Mouse (Mus musculus) gonadal fat pad, adult 2 months (tissue): Measurements from ENCODE around the gene Hhipl1. TPM values are rescaled to one million over a fixed set of nuclear protein-coding genes. Genes with fewer than 3 reads are reported as not detected.
A peak's percentile ranks its signal among the peaks of the same experiment; 100 is the strongest.

Experiments used
- DNase-seq: peaks from one replicate; pipeline ENCODE4 v3.0.0-alpha.2; 2012; ENCODE audit warnings: low read depth
- polyA plus RNA-seq: library from polyadenylated mRNA; depleted of rRNA; stranded (reverse); fragments of >200 nt; gene quantifications from 2 replicates; pipeline ENCODE4 v1.2.3, GENCODE M21; 2012; rRNA removed

Gene Hhipl1
- polyA plus RNA-seq = 2.1 and 2.2 TPM in 2 replicates

DNA sequence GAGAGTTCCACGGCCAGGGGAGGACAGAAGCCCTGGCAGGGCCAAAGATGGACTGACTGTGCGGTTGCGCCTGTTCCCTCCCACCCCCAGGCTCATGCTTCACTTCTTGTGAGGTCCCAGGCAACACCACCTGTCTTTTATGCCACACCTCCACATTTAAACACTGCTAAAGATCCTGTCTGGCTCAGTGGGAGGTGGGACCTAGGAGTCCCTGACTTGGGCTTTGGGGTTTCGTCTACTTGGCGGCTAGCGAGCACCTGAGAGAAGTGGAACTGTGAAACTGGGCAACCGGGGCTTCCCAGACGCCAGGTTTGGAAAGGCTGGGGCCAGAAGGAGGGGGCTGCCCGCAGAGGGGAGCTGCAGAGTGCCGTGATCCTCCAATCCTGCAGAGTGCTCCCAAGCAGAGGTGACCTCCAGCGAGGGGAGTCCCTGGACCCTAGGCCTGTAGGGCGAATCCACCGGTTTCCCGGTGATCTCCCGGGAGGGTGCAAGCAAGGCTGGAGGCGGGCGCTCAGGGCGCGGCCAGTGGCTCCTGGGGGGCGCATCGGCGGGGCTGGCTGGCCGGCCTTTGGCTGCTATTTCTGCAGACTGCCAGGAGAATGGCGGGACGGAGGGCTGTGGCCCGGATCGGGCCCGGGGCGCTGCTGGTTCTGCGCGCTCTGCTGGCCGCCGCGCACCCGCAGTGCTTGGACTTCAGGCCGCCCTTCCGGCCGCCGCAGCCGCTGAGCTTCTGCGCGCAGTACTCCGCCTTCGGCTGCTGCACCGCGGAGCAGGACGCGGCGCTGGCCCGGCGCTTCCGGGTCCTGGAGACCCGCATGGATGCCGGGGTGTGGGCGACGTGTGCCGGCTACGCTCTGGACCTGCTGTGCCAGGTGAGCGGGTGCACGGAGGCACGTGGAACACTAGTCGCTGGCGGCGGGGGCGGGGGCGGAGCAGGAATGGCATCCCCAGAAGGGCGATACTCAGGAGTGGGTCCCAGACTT lies at the start of gene Hhipl1:
Gene Hhipl1 (plus strand): TSS at position 459 of the 983 bp plus-strand sequence.
- no peak for DNase-seq

DNA sequence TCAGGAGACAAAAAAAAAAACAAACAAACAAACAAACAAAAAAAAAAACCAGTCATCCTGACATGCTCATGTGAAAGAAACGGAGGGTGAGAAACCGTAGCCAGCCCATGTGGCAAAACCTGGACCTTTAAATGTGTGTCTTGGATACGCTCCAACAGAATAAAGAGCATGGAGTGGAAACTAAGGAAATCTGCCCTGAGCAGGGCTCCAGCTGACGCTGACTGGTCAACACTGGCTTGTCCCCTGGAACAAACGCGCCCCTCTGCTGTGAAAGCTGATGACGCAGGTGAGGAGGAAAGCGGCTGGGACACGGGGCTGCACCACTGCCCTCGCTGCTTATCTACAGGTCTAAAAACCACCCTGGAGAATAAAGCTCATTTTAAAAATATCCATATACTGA lies 49.3 kb upstream of the Hhipl1 start:
- DNase-seq = no peak

DNA sequence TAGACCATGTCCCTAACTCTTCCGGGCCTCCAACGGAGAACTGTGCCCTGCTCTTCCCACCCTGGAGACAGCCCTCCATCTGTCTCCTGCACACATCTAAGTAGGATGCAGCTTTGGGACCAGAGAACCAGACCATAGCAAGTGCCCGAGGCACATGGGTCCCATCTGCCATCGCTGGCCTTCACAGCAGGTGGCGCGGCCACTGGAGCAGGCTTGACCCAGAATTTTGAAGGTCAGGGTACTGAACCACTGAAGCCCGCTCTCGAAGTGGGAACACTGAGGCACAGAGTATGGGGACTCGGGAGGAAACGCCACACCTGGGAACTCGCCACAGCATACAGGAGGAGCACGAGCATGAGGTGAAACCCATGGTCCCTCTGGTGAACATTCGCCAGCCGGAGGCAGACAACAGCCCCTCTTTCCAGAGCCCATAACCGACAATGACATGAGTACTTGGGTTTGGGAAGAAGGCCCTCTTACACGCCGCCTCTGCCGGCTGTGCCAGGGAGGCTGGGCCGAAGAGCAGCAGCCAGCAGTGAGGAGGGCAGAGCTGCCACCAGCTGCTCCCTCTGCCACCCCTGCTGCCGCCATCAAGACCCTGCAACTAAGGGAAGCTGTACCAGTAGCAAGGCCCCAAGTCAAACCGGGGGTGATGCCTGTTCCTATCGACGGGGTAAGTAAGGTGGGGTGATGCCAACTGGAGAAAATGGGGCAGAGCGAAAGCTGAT lies 46.6 kb upstream of the Hhipl1 start:
- DNase-seq = no peak

DNA sequence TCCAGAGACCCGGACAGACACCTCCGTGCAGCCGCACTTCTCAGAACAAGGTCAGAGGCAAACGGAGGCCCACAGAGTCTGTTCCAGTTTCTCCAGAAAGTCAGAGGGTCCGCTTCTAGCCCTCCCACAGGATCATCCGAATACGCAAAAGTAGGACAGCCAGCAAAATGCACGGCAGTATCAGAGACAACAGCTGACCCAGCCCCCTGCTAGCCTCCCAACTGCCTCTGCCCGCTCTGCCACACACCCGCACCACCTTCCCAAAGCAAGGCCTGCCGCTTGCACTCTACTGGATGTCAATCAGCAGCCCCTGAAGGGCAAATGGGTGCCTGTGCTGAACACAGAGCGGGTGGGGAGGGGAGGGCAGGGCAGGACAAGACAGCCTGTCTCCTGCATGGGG lies 45.1 kb upstream of the Hhipl1 start:
- DNase-seq = no peak

DNA sequence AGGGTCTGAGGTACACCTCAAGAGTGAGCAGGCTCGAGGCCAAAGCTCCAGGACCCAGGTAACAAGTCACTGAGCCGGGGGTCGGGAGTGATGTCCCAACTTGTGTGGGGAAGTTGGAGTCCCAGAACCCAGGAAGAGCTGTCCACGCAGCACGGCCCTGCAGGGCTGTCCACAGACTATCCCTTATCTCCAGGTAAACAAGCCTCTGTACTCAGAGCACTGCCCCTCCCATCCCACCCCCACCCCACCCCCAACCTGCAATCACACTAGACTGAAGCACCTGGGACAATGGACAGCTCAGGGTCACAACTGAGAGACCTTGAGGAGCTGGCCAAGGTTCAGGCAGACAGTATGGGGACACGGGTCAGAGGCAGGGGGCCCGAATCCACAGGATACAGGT lies 41.2 kb upstream of the Hhipl1 start:
- DNase-seq = no peak

DNA sequence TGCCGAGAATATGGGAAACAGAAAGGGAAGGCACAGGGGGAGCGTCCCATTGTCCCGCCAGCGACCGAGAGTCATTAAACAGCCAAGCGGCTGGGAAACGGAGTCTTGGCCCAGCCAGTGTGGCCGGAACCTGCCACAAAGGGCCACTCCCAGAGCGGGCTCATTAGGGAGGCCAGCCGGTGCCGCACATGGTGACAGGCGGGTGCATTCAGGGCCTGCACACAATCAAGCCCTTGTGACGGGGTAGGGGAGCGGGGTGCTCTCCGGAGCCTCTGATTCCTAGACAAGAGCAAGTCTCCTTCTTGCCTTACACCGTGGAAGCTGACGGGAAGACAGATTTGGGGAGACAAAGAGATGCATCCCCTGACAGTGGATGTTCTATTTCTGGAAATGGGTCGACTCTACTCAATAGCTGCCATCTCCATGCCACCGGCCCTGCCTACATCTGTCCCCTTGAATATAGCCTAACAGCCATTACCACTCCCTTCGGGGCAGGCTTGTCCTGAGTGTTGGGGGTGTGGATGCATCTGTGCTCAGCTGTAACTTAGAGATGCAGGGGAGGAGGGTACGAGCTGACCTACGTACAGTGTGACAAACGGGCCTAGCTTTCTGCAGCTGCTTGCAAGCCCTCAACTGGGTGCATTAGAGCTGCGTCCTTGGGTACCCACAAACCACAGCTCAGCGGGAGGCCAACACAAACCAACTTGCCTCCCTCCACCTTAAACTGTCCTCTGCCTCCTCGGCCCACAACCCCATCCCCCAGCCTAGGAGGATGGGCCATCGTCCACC lies 40.0 kb upstream of the Hhipl1 start:
- DNase-seq = no peak

DNA sequence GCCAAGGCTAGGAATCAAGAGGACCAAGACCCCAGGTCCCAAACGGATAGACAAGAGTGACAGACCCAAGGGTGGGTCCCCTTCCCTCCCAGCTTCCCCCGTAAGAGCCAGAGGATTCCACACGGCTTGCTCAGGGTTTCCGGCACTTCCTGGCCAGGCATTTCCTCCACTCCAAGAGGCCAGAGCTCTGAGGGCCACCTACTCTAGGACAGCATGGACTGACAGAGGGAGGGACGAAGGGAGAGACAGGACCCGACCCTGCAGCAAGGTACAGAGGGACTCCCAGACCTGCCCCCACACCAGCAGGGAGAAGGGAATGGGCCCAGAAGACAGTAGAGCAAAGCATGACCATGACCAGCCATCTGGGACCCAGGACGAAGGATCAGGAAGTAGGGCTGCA lies 38.4 kb upstream of the Hhipl1 start:
- no peak for DNase-seq

DNA sequence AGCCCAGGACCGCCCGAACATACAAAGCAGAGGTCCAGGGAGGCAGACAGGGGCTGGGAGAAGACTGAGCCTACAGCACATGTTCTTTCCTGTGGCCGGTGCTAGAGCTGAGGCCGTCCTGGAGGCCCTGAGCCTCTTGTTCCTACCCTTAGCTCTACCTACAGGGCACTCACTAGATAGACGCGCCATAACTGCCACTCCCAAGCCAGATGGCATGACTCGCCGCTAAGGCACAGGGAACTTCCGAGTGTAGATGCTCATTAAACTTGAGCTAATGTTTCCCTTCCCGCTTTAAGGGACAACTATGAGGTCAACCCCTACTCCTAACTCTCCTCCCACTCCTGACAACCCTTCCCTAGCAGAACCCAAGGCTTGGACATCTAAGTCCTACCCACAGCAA lies 37.1 kb upstream of the Hhipl1 start:
- no peak for DNase-seq

DNA sequence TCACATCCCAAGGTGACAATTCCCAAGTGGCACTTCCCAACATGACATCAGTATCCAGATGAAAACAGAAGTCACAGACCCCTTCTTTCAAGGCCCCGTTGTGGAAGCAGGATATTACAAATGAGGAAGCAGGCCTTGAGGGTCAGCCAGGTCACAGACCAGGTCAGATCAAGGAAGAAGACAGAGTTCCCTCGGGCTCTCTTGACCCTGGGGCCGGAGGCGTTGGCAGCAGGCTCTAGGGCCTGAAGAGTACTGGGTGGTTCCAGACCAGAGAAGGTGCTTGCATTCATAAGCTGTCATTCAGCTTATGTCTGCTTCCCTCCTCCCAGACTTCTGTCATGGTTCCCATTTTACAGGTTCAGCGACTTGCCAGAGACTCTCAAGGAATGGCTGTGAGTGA lies 36.4 kb upstream of the Hhipl1 start:
- DNase-seq = no peak

DNA sequence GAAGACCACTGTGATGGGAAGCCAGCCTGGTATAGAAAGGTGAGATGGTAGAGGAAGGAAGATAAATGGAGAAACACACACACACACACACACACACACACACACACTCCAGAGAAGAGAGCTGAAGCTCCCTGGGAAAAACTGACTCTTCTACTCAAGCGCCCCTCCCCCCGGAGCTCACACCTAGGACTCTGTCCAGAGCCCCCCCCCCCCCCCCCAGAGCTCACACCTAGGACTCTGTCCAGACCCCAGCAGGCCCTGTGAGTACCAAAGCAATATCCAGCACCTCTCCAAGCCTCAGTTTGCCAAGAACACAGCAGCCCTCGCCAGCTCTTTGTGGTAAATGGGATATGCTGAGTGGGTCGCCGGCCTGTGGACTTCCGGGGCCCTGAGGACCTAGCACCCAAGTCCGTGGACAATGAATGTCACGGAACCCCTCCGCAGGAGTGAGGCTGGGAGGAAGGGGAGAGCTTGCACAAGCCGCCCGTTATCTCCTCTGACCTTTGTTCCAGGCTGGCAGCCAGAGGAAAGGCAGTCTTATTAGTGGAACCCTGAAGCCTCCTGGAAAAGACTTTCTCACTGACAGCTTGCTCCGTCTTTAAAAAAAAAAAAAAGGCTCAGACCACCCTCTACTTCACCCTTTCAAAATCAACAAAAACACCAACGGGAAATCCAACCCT lies 35.7 kb upstream of the Hhipl1 start:
- no peak for DNase-seq

DNA sequence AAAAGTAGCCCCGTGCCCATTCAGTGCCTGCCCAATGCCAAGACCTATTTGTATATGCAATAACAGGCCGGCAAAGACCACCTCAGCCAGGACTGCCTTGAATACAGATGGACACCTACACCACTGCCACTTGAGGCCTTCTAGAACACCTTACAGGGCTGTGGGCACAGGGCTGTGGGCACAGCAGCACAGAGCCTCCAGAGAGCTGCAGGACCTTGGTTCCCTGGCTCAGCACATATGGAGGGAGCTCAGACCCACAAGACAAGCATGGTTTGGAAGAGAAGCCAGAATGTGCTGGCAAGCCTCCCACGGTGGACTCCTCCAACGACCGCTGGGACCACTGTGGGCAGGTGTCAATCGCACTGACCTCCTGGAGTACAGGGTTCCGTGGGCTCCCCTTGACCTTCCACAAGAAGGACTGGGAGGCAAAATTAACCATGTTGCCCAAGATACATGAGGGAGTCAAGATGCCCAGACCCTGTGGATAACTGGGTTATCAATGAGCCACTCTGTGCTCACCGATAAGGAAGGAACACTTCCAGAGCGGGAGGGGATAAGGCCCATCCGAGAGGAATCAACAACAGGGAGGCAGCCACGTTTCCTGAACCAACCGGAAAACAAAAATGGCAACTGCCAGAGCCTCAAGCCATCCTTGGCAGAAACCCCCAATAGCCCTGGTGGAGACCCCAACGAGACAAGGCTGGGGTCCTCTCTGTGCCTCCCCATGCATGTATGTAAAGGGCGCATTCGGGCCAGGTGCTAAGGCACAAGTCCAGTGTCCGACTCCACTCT lies 34.5 kb upstream of the Hhipl1 start:
- no peak for DNase-seq

DNA sequence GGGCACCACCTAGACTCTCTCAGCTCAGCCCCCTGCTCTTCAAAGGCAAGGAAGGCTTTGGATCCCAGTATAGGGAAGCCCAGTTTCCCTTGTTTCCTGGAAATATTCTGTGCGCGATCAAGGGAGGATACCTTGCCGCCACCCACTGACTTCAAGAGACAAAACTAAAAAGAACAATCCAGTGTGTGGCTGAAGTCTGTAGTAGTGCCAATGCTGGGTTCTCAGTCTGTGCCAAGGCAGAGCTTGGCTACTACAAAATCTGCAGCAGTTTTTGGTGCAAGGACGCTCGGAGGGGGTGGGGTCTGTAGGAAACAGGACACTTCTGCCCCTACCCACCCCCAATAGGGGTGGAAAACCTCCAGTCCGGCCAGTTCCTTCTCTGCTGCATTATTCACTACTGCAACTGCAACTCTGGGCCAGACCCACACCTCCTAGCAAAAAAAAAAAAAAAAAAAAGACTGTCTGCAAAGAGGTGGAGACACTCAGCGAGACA lies 33.9 kb upstream of the Hhipl1 start:
- DNase-seq = no peak

DNA sequence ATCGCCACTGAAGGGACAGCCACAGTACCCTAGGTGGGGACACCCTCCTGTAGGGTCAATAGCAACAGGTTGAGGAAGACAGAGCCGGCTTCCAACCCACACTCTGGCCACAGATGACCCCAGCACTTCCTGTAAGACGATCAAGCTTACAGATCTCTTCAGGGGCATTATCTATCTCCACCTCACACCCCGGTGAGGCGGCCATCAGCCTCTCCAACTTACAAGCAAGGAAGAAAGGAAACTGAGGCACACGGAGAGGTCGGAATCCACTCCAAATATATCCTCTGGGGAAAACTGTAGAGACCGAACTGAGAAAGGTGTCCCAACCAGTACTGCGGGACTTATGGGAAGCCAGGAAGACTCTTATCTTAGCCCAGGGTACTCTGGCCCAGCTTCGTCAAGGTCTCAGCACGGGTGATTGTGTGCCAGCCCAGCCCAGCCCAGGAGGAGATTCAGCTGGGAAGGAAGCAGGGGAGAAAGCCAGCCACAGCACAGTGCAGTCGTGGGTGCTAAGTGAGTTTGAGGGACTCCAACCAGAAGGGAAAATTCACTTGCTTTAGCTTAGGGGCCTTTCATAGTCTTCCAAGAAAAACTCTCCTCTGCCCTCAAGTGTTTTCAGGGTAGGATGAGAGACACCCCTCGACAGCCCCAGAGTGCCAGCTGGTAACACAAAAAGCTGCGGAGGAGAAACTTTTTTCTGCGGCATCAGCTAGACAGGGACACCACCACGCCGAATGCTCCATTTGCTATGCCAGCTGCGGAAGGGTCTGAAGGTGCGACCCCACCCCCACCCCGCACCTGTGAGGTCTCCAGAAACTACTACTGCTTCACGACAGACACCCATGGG lies 32.4 kb upstream of the Hhipl1 start:
- DNase-seq = no peak

DNA sequence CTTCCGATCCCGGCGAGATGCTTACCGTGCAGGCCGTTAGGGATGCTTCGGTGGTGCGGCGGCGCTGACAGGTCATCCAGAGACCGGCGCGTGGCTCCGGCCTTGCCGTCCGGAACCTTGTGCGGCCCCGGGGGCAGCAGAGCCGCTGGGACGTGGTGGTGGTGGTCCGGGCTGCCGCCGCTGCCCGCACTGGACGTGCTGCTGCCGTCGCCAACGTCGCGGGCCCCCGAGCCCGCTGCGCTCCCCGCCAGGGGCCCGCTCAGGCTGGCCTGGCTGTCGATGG lies 31.8 kb upstream of the Hhipl1 start:
- DNase-seq = no peak

DNA sequence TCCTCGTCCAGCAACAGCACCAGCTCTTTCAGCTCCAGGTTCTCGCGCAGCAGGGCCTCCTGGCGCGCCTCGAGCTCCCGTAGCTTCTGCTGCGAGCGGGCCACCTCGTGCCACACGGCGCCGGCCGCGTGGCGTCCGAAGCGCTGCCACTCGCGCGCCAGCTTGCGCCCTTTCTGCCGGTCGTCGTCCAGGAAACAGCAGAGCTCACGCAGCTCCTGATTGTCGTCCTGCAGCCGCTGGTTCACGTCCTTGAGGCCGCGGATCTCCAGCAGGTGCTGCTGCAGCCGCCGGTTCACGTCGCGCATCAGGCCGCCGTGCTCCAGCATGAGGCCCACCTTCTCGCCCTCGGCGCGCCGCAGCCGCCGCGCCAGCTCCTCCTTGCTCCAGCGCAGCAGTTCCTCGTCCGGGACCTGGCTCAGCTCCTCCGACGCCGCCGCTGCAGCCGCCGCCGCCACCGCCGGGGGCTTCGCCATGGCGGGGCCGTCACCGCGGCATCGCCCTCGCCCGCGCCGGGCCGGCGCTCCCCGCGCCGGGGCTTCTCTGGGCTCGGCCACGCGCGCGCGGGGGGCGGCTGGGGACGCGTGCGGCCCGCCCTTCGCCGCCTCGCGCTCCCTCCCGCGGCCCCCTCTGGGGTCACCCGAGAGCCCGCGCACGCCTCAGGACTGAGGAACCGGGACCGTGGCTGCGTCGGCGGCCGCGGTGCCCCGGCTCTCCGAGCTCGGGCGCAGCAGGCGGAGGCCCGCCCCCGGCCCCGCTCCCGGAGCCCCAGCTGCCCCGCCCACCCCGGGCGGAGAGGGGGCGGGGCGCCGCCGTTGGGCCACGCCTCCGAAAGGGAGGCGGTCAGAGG lies 31.2 kb upstream of the Hhipl1 start, which contains the start of gene Ccdc85c:
Gene Ccdc85c (minus strand): TSS at position 765 of the 847 bp plus-strand sequence.
- DNase-seq = no peak

DNA sequence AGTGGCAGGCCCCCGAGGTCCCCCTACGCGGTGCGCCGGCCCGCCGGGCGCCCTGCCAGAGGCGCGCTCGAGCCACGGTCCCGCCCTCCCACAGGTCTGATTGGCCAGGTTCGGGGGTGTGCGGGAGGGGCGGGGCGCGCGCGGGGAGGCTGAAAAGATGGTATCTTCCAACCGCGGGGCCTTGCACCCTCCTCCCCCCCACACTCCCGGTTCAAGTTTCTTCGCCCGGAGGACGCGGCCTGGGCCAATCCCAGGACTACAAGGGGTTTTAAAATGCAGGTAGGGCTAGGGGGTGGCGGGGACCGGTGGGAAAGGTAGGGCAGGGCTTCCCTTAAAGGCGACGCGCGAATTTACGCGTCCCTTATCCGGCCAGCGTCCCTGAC lies 30.6 kb upstream of the Hhipl1 start:
- DNase-seq = peak; percentile 54

DNA sequence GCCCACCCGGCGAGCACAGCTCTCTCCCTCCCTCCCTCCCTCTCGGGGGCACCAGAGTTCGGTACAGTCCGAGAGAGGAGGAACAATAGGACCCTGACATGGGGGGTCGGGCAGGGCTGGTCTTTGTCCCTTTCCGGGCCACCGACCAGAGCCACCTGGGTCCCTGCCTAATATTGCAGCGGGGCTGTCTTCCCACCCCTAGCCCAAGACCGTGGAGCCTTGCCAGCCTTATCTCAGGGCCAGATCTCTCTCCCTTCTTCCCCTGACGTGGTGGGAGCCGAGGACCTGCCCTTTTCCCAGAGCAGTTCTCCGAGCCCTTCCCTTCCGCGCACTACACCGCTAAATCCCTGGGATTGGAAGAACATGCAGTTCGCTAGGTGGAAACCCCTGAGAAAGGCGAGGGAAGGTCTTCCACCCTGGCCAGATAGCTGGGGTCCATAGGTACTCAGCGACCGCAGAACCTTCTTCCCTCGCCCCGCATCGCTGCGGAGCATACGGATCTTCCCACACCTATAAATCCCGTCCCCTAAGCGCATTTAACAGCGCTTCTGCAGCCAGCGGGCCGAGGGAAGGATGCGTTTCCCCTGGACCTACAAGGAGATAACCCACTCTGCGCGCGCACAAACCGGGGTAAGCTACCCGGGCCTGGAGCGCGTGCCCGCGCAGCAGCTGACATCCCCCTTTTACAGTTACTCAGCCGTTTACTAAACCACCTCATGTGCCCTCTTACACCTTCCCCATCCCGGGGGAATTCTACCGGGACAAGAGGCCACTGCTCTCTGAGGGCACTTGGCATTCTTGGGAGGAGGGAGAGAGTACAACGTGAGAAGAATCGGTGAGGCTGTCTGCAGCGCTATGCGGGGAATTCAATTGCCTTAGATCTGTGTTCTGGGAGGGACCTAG lies 29.9 kb upstream of the Hhipl1 start:
- DNase-seq = no peak

DNA sequence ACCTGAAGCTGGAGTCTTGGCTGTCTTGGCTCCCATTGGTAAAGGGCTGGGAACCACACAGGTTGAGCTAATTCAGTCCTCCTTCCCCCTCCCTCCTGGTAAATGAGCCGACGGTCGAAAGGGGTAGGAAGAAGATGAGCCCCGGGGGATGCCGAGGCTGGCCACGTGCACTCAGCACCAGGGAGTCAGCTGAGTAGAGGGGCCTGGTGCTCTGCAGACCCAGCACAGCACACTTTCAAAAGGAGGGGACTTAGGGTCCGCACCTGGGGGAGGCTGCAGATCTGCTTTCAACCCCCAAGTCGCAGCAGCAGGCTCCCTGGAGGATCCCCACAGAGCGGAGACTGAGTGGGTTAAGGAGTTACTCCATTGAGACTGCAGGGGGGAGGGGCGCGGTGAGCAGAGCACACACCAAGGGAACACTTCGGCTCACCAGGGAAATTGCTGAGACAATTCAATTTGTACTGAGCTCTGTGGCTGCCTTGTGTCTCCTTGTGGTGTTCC lies 28.7 kb upstream of the Hhipl1 start:
- DNase-seq = no peak
